Mouse (Mus musculus): ENCODE results near the gene Wdr64. TPM values are rescaled to one million over a fixed set of nuclear protein-coding genes. Genes with fewer than 3 reads are reported as not detected.

The Wdr64 gene
- polyA plus RNA-seq, 1 experiment from 2014 or later, result not detected

DNA sequence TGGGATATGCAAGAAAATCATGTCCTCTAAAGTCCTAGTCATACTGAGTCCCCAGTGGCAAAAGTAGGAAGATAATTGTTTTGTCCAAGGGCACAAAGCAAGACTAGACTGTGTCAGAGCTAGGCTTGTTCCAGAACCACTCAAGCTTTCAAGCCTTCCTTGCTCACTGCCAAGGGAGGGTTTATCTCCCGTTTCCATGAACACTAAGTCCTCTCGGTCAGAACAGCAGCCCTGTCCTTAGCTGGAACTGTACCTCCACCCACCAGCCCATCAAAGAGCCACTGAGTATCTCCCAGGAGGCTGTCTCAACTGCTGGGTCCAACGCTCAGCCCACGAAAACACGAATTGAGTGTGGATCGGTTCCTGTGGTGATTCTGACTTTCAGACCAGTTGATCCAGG, 23.3 kb upstream of the Wdr64 start:
- no peaks in the 10 kb centered on the region for H3K27me3 ChIP-seq (ENCODE audit: control insufficient read depth, insufficient read depth, low read length)
- no peak overlapping the region for H3K27ac ChIP-seq (replicated peaks; ENCODE audit: low read depth, low read length)
- no peaks in the 10 kb centered on the region for H3K36me3 ChIP-seq (ENCODE audit: control insufficient read depth, insufficient read depth, low read length)
- H3K9me3 ChIP-seq (ENCODE audit: control insufficient read depth, low read length), result no peaks in the 10 kb centered on the region
- H3K4me3 ChIP-seq (replicated peaks; ENCODE audit: low read depth, low read length), result no peak overlapping the region
- H3K9ac ChIP-seq (replicated peaks; ENCODE audit: low read length), result no peak overlapping the region
- no peaks in the 10 kb centered on the region for H3K4me1 ChIP-seq (ENCODE audit: control insufficient read depth, insufficient read depth, low read length)
- 82% methylated on average over 6 of the region's 6 CpGs for WGBS
- H3K4me2 ChIP-seq (ENCODE audit: low read length), result no peak overlapping the region
- ATAC-seq (ENCODE audit: low FRiP score, low TSS enrichment) (no peak), DNase-seq (no peak)

DNA sequence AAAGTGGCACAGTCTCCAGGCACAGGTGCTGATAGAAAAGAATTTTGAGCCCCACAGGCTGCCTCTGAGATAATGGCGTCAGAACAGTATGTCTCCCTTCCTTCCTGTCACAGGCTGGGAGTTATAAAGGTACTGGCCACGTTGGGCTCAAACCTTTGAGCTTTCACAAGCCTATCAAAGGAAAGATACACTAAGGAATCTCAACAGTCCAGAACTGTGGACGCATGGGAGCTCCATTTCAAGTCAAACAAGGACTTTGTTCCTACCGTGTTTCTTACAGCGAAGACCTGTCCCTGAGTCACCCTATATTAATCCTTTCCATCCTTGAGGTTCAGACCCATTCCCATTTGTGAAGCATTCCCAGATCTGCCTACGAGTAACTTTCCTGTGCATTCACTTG, 20.9 kb upstream of the Wdr64 start:
- Histone ChIP-seq H3K9ac (replicated peaks; ENCODE audit: low read length) (no peak overlapping the region), H3K27me3 (ENCODE audit: control insufficient read depth, insufficient read depth, low read length) (no peaks in the 10 kb centered on the region), H3K4me1 (ENCODE audit: control insufficient read depth, insufficient read depth, low read length) (no peaks in the 10 kb centered on the region), H3K27ac (replicated peaks; ENCODE audit: low read depth, low read length) (no peak overlapping the region), H3K36me3 (ENCODE audit: control insufficient read depth, insufficient read depth, low read length) (no peaks in the 10 kb centered on the region), H3K9me3 (ENCODE audit: control insufficient read depth, low read length) (no peaks in the 10 kb centered on the region), H3K4me3 (replicated peaks; ENCODE audit: low read depth, low read length) (no peak overlapping the region), H3K4me2 (ENCODE audit: low read length) (no peak overlapping the region)
- DNase-seq (no peak), ATAC-seq (ENCODE audit: low FRiP score, low TSS enrichment) (no peak)
- 87% methylated on average over 6 of the region's 6 CpGs for WGBS

DNA sequence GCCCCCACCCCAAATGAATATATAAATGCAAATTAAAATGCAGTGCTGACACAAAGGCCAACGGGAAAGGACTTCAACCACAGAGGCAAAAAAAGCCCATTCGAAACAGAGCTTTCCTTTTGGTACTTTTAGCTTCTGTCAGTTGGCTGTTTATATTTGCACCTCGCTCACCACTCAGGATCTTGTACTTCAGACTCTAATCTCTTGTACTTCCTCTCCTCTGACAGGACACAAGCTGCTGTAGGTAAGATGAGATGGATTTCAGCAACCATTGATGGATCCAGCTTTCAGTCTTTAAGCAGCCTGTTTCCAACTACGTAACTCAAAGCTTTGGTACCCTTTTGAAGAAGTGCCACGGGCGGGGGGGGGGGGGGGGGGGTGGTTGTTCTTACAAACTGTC, 17.4 kb upstream of the Wdr64 start:
- no peak overlapping the region for H3K4me3 ChIP-seq (replicated peaks; ENCODE audit: low read depth, low read length)
- no peak overlapping the region for H3K27ac ChIP-seq (replicated peaks; ENCODE audit: low read depth, low read length)
- H3K9ac ChIP-seq (replicated peaks; ENCODE audit: low read length), result no peak overlapping the region
- H3K4me1 ChIP-seq (ENCODE audit: control insufficient read depth, insufficient read depth, low read length), result no peaks in the 10 kb centered on the region
- WGBS, result 82% methylated on average over 6 of the region's 6 CpGs
- ATAC-seq (ENCODE audit: low FRiP score, low TSS enrichment), result no peak
- no peak for DNase-seq
- H3K9me3 ChIP-seq (ENCODE audit: control insufficient read depth, low read length), result no peaks in the 10 kb centered on the region
- H3K27me3 ChIP-seq (ENCODE audit: control insufficient read depth, insufficient read depth, low read length), result no peaks in the 10 kb centered on the region
- H3K36me3 ChIP-seq (ENCODE audit: control insufficient read depth, insufficient read depth, low read length), result peaks cover 10% of the 10 kb centered on the region
- H3K4me2 ChIP-seq (ENCODE audit: low read length), result no peak overlapping the region

DNA sequence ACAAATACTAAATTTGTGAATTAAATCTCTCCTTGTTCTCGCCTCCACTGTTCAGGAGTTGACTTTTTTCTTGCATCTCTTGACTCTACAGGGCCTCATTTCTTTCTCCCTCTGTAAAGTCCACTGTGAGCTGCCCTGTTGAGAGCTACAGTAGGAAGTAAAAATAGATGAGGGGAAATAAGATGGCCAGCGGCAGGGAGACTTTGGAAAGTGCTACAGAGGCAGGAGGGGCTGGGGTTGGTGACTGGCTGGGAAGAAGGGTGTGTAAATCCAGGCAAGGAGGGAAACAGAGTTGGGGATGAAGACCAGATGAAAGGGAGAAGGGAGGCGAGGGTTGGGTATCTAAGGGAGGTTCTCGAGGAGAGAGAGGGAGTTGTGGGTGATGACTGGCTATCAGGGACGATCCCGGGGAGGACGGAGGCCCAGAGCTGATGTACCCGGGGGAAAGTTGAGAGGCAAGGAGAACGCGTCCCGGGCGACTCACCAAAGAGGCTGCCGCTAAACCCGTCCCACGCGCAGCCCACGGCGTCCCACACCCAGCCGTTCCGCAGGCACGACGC, 6.6 kb upstream of the Wdr64 start:
- Histone ChIP-seq H3K4me1 (ENCODE audit: control insufficient read depth, insufficient read depth, low read length) (peaks cover 22% of the 10 kb centered on the region), H3K4me2 (ENCODE audit: low read length) (peak overlapping the region; percentile 92), H3K27ac (replicated peaks; ENCODE audit: low read depth, low read length) (peak overlapping the region; percentile 90), H3K9ac (replicated peaks; ENCODE audit: low read length) (peak overlapping the region; percentile 84), H3K4me3 (replicated peaks; ENCODE audit: low read depth, low read length) (peak overlapping the region; percentile 82), H3K36me3 (ENCODE audit: control insufficient read depth, insufficient read depth, low read length) (peaks cover 4% of the 10 kb centered on the region; the same call in 1 of the 2 replicates), H3K9me3 (ENCODE audit: control insufficient read depth, low read length) (no peaks in the 10 kb centered on the region), H3K27me3 (ENCODE audit: control insufficient read depth, insufficient read depth, low read length) (no peaks in the 10 kb centered on the region)
- under 1% methylated on average over 22 of the region's 22 CpGs for WGBS
- ATAC-seq (ENCODE audit: low FRiP score, low TSS enrichment), result no peak
- DNase-seq, result peak; percentile 41

DNA sequence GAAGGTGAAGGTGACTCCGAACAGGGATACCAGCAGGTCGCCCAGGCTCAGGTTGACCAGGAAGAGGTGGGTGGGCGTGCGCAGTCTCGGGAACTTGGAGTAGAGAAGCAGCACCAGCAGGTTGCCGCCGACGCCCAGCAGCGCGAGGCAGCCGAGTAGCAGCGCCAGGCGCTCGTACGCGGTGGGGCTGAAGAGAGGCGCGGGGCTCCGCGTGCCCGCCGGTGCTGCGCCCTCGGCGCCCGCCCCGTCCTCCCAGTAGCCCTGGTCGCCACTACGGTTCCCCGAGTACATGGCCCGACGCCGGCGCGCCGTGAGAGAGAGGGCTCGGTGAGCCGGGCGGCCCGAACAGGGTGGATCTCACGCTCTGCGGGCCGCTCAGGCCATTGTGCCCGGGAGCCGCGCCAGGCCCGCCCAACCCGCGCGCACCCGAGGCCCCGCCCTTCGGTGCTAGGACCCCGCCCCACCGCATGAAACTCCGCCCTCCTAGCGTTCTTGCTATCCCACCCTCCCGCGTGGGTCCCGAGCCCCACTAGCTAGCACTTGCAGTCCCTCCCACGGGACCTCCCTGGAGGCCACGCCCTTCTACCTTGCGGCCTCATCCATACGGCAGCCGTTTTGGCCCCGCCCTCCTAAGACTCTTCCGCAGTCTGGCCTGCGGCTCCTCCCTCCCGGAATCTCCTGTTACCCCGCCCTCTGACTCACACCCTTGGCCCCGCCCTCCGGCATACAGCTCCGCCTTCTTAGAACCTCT, 6.0 kb upstream of the Wdr64 start, which contains the start of the genes Opn3 and Chml:
TSS of gene Opn3 (minus strand) at position 531 of the 751 bp plus-strand sequence.
TSS of gene Chml (minus strand) at position 656 of the 751 bp plus-strand sequence.
- Histone ChIP-seq H3K9me3 (ENCODE audit: control insufficient read depth, low read length) (no peaks in the 10 kb centered on the region), H3K4me1 (ENCODE audit: control insufficient read depth, insufficient read depth, low read length) (peaks cover 22% of the 10 kb centered on the region), H3K27me3 (ENCODE audit: control insufficient read depth, insufficient read depth, low read length) (no peaks in the 10 kb centered on the region), H3K4me3 (replicated peaks; ENCODE audit: low read depth, low read length) (peak within 1 kb of the TSS; percentile 82), H3K36me3 (ENCODE audit: control insufficient read depth, insufficient read depth, low read length) (no peaks in the 10 kb centered on the region), H3K9ac (replicated peaks; ENCODE audit: low read length) (peak within 1 kb of the TSS; percentile 84), H3K27ac (replicated peaks; ENCODE audit: low read depth, low read length) (peak within 1 kb of the TSS; percentile 90), H3K4me2 (ENCODE audit: low read length) (peak within 1 kb of the TSS; percentile 92)
- peak; percentile 95 for ATAC-seq (ENCODE audit: low FRiP score, low TSS enrichment)
- DNase-seq, result peak; percentile 99
- WGBS, result under 1% methylated on average over 71 of the region's 73 CpGs

DNA sequence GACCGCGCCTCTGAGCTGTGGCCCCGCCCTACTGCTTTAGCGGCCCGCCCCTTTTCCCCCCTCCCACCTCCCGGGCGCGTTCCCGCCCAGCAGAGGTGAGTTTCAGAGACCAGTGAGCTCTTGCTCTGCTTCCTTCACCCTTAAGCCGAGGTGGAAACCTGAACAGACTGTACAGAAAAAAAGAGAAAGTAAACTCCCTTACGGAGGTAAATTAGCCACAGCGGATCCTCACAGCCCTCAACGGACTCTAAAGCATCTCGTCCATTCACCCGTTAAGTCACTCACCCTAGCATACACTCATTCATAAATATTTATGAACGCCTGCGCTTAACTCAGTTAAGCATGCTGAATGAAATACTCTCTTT, 5.4 kb upstream of the Wdr64 start:
- ATAC-seq (ENCODE audit: low FRiP score, low TSS enrichment), result no peak
- no peak overlapping the region; the same call in 1 of the 2 replicates for H3K9ac ChIP-seq (replicated peaks; ENCODE audit: low read length)
- under 1% methylated on average over 17 of the region's 17 CpGs for WGBS

DNA sequence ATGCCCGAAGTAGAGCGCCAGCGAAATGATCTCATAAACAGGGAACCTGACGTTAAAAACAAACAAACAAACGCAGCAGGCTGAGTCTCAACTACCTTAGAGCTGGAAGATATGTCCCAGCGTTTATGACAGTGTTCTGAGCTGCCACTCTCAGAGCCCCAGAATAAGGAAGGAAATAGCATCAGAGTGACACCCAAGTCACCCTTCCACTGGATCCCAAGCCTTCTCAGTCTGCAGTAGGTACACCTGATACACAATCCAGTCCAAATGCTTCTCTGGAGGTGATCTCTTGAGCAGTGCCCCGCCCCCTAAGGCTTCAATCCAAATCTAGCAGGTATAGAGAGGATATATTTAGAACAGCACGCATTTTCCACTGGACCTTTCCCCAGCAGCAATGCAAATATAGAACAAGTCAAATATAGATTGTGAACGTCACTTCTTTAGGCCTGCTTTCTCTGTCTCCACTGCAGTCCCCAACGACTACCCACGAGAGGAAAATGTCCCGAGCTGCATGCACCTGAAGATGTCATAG, 4.9 kb upstream of the Wdr64 start:
- Histone ChIP-seq H3K9me3 (ENCODE audit: control insufficient read depth, low read length) (no peaks in the 10 kb centered on the region), H3K36me3 (ENCODE audit: control insufficient read depth, insufficient read depth, low read length) (no peaks in the 10 kb centered on the region), H3K4me3 (replicated peaks; ENCODE audit: low read depth, low read length) (peak overlapping the region; percentile 82), H3K9ac (replicated peaks; ENCODE audit: low read length) (no peak overlapping the region), H3K4me2 (ENCODE audit: low read length) (peak overlapping the region; percentile 92), H3K27me3 (ENCODE audit: control insufficient read depth, insufficient read depth, low read length) (no peaks in the 10 kb centered on the region), H3K4me1 (ENCODE audit: control insufficient read depth, insufficient read depth, low read length) (peaks cover 22% of the 10 kb centered on the region), H3K27ac (replicated peaks; ENCODE audit: low read depth, low read length) (no peak overlapping the region)
- WGBS, result 46% methylated on average over 12 of the region's 12 CpGs
- ATAC-seq (ENCODE audit: low FRiP score, low TSS enrichment), result no peak
- no peak for DNase-seq

More for the DNA sequence above, 5.4 kb upstream of the Wdr64 start:
- H3K36me3 ChIP-seq (ENCODE audit: control insufficient read depth, insufficient read depth, low read length), result no peaks in the 10 kb centered on the region
- H3K9me3 ChIP-seq (ENCODE audit: control insufficient read depth, low read length), result no peaks in the 10 kb centered on the region
- H3K4me1 ChIP-seq (ENCODE audit: control insufficient read depth, insufficient read depth, low read length), result peaks cover 22% of the 10 kb centered on the region
- H3K27ac ChIP-seq (replicated peaks; ENCODE audit: low read depth, low read length), result peak overlapping the region; percentile 90
- H3K4me3 ChIP-seq (replicated peaks; ENCODE audit: low read depth, low read length), result peak overlapping the region; percentile 82
- H3K4me2 ChIP-seq (ENCODE audit: low read length), result peak overlapping the region; percentile 92
- DNase-seq, result no peak
- no peaks in the 10 kb centered on the region for H3K27me3 ChIP-seq (ENCODE audit: control insufficient read depth, insufficient read depth, low read length)

DNA sequence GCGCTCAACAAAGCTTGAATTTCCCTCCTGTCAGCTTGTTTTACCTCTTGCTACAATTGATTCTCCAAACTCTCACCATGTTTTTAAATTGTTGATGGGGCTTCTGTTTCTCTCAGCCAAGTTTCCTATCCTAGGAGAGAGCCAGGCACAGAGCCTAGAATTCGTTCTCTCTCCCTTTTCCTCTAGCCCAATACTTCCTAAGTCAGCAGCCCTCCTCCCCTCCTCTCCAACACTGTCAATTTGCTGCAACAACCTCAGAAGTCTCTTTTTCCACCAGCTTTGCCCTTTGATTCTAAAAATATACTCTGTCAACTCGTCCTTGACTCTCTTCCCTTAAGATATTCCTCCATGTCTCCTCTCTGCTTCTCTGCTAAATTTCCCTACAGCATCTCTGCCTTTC, 982 bp downstream of the Wdr64 start:
- no peaks in the 10 kb centered on the region for H3K36me3 ChIP-seq (ENCODE audit: control insufficient read depth, insufficient read depth, low read length)
- ATAC-seq (ENCODE audit: low FRiP score, low TSS enrichment) (no peak), DNase-seq (no peak)
- 71% methylated on average over 3 of the region's 3 CpGs for WGBS
- no peaks in the 10 kb centered on the region for H3K27me3 ChIP-seq (ENCODE audit: control insufficient read depth, insufficient read depth, low read length)
- H3K9me3 ChIP-seq (ENCODE audit: control insufficient read depth, low read length), result no peaks in the 10 kb centered on the region
- H3K9ac ChIP-seq (replicated peaks; ENCODE audit: low read length), result no peak overlapping the region
- no peaks in the 10 kb centered on the region for H3K4me1 ChIP-seq (ENCODE audit: control insufficient read depth, insufficient read depth, low read length)
- H3K4me2 ChIP-seq (ENCODE audit: low read length), result no peak overlapping the region
- no peak overlapping the region for H3K4me3 ChIP-seq (replicated peaks; ENCODE audit: low read depth, low read length)
- H3K27ac ChIP-seq (replicated peaks; ENCODE audit: low read depth, low read length), result no peak overlapping the region

Measured in midbrain, embryonic 14.5 days (tissue).